Mouse (Mus musculus) embryonic facial prominence, embryonic 12.5 days (tissue): ENCODE measurements at regions not wholly inside any gene's neighbourhood (a gene's known extent, or its start where the extent isn't known, plus 50 kb on each side); places are given as distances from the start of the nearest gene placed in this dataset.

Source experiments
- ATAC-seq: fragments of 200-750 bp; cut with Nextera tagmentation; 2 replicates; pipeline ENCODE4 v1.8.0; 2017; ENCODE audit not compliant: insufficient number of reproducible peaks, insufficient read depth, low FRiP score, low TSS enrichment
- H3K27ac ChIP-seq: fragments of 300-500 bp; sonication (generic); 2 replicates; pipeline ENCODE4 v1.5.1; 2016; ENCODE audit warnings: mild to moderate bottlenecking
- H3K27me3 ChIP-seq: fragments of 300-500 bp; sonication (generic); 2 replicates; pipeline ENCODE4 v1.6.1; 2016; ENCODE audit warnings: mild to moderate bottlenecking, moderate library complexity
- H3K36me3 ChIP-seq: fragments of 300-500 bp; sonication (generic); 2 replicates; pipeline ENCODE4 v1.6.1; 2016; ENCODE audit warnings: mild to moderate bottlenecking
- H3K4me1 ChIP-seq: fragments of 300-500 bp; sonication (generic); 2 replicates; pipeline ENCODE4 v1.6.1; 2016
- H3K4me2 ChIP-seq: fragments of 300-500 bp; sonication (generic); replicated peaks from 2 replicates; pipeline ENCODE4 v1.6.1; 2016; ENCODE audit warnings: mild to moderate bottlenecking, moderate library complexity
- H3K4me3 ChIP-seq: fragments of 300-500 bp; sonication (generic); 2 replicates; pipeline ENCODE4 v1.5.1; 2016; ENCODE audit warnings: mild to moderate bottlenecking
- H3K9ac ChIP-seq: fragments of 300-500 bp; sonication (generic); 2 replicates; pipeline ENCODE4 v1.6.1; 2016; ENCODE audit warnings: mild to moderate bottlenecking, moderate library complexity
- H3K9me3 ChIP-seq: fragments of 300-500 bp; sonication (generic); 2 replicates; pipeline ENCODE4 v1.6.1; 2016; ENCODE audit warnings: mild to moderate bottlenecking, moderate library complexity
- WGBS: fragments of 180-500 bp; shearing (Covaris S2); methylation state at CpG from one replicate; pipeline ENCODE4 v1.1.7; 2016; 5-methylcytosine and 5-hydroxymethylcytosine counted together

DNA sequence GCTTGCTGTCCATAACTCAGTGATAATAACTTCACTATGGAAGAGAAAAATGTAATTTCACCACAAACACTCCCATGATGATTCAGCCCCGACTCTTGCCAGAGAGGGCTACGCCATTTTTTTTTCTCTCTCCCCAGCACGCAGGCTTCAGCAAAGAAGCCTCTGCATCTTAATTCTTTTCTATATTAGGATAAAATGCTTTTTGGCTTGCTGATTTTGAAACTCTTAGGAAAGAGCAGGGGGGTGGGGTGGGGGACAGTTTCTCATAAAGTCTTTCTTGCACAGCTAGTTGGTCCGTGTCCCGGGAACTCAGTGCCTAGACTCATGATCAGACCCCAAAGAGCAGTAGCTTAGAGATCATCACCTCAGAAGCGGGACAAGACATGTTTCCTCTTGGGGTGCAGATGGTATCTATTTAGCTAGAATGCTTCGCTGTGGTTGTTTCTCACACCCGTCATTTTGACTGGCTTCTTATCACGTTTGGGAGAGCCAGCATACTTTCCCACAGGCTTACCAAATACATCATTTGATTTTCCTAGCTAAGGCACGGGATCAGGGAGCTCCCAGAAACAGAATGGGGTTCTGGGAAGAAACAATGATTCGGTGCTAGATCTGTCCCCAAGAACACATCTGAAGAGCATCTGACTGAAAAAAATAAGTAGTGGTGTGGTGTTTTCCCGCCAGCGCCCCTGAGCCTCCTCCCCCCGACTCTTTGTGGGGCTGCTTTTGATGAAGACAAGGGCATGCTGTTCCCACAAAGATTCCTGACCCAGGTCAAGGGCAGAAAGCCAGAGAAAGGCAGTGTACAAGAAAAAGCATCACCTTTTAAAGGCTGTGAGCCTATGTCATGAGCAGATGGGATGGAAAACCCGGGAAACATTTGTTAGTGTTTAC lies 483.6 kb upstream of the Id4 start:
- Histone ChIP-seq H3K27me3 (no peaks in the 10 kb centered on the region), H3K9me3 (no peaks in the 10 kb centered on the region), H3K36me3 (no peaks in the 10 kb centered on the region), H3K4me3 (no peak overlapping the region), H3K27ac (no peak overlapping the region), H3K4me2 (no peak overlapping the region), H3K9ac (no peak overlapping the region), H3K4me1 (peaks cover 12% of the 10 kb centered on the region; the same call in 1 of the 2 replicates)
- WGBS = 54% methylated on average over 15 of the region's 15 CpGs
- ATAC-seq = no peak

DNA sequence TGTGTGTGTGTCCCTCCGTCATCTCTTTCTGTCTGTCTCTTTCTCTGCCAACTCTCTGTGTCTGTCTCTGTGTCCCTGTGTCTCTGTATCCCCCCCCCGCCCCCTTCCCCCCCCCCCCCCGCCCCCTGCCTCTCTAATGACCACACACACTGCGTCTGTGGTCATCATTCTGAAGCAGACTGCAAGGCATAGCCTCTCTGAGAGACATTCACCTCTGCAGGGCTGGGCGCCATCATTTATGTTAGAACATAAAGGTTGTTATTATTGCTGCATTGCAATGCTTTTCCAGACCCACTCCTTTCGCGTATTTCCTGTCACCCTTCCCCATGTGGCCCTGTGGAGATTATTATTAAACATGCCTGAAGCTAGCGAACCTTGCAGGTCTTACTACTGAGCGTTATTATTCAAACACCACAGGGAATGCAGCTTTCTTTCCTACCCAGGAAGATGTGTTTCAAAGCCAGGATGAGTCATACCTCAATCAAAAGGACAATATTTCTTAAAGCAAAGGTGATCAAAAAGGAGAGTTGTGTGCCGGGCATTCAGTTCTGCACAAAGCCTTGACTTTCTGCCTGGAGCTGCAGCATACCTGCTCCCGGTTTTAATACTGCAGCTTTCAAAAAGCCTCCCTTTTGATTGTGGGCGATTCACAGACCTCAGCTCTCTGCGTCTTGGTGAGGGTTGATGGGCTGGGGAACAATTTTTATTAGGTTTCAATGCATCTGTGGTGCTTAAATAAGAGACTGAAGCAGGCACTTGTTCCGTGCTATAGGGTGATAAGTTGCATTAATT lies 482.6 kb upstream of the Id4 start:
- H3K4me3 ChIP-seq = no peak overlapping the region
- no peaks in the 10 kb centered on the region for H3K27me3 ChIP-seq
- H3K36me3 ChIP-seq = no peaks in the 10 kb centered on the region
- no peak for ATAC-seq
- H3K4me2 ChIP-seq = no peak overlapping the region
- 61% methylated on average over 11 of the region's 14 CpGs for WGBS
- H3K27ac ChIP-seq = no peak overlapping the region
- H3K9ac ChIP-seq = no peak overlapping the region
- no peaks in the 10 kb centered on the region for H3K9me3 ChIP-seq
- H3K4me1 ChIP-seq = peaks cover 12% of the 10 kb centered on the region; the same call in 1 of the 2 replicates

DNA sequence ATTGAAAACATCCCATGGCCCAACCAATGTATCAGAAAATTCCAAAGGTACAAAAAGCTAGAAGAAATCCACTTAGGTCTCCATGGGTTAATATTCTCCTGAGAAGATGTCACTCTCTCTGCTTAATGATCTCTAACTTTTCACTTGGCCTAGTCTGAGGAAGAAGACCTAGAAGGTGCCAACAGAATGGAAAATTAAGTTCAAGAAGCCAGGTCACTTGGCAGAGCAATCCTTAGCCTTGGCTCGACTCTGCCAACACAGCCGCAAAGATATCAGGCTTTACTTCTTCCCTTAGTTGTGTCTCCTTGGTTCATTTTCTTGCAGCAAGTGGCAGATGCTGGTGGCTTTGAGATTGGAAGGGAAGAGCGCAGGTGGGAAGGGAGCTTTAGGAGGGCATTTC lies 476.6 kb upstream of the Id4 start:
- ATAC-seq = no peak
- no peak overlapping the region for H3K4me2 ChIP-seq
- no peaks in the 10 kb centered on the region for H3K27me3 ChIP-seq
- H3K4me1 ChIP-seq = no peaks in the 10 kb centered on the region
- no peak overlapping the region for H3K9ac ChIP-seq
- no peak overlapping the region for H3K4me3 ChIP-seq
- WGBS = 92% methylated on average over 3 of the region's 3 CpGs
- H3K9me3 ChIP-seq = no peaks in the 10 kb centered on the region
- no peaks in the 10 kb centered on the region for H3K36me3 ChIP-seq
- H3K27ac ChIP-seq = no peak overlapping the region

DNA sequence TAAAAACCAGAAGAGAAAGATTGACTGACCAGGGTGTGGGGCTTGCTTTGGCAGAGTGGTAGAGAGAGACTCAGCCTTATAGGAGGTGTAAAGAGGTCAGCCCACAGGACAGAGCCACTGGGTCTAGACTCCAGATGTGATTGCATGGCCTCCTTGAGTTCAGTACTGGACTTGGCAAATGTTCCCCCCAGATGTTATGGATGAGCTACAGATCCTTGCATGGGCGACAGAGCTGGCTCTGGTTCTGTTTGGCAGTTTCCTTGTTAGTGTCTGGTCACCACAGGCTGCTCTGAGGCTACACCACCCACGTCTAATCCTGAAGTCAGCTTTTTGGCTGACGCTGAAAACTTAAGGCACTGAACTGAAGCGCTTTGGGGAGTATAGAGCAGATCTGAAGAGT lies 463.2 kb upstream of the Id4 start:
- no peak for ATAC-seq
- H3K9ac ChIP-seq = no peak overlapping the region
- H3K4me2 ChIP-seq = no peak overlapping the region
- H3K27me3 ChIP-seq = no peaks in the 10 kb centered on the region
- H3K36me3 ChIP-seq = no peaks in the 10 kb centered on the region
- H3K4me3 ChIP-seq = no peak overlapping the region
- 75% methylated on average over 4 of the region's 4 CpGs for WGBS
- H3K4me1 ChIP-seq = no peaks in the 10 kb centered on the region
- no peaks in the 10 kb centered on the region for H3K9me3 ChIP-seq
- H3K27ac ChIP-seq = no peak overlapping the region

DNA sequence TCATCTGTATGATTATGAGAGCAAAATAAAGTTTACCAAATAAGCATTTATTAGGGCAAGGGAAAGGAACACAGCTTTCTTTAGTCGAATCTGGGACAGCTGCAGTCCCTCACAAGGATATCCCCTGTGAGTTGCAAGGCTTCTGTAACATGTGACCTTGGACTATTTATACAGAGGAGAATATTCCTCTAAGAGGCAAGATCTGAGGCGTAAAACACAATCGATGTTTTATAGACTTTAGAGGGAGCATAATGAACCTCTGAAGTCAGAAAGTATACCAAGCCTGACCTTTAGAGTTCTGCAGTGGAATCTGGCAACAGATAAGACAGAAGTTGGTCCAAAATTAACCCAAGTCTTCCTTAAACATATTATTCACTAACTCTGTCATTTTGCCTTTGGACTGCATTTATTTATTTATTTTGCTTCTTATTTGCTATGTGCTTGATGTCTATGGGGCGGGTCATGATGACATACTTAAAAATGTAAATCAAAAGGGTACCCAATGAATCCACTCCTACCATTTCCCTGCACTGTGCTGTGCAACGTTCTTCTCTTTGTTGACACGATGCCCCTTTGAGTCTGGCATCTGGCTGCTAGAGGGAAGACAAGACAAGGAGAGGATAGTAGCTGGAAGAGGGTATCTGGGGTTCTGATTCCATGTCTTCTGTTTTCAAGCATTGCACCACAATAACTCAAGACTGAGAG lies 449.2 kb upstream of the Id4 start:
- no peak overlapping the region for H3K4me2 ChIP-seq
- H3K4me1 ChIP-seq = no peaks in the 10 kb centered on the region
- H3K27me3 ChIP-seq = no peaks in the 10 kb centered on the region
- H3K36me3 ChIP-seq = no peaks in the 10 kb centered on the region
- no peak overlapping the region for H3K4me3 ChIP-seq
- H3K9ac ChIP-seq = no peak overlapping the region
- no peaks in the 10 kb centered on the region for H3K9me3 ChIP-seq
- ATAC-seq = no peak
- H3K27ac ChIP-seq = no peak overlapping the region
- 80% methylated on average over 6 of the region's 6 CpGs for WGBS

DNA sequence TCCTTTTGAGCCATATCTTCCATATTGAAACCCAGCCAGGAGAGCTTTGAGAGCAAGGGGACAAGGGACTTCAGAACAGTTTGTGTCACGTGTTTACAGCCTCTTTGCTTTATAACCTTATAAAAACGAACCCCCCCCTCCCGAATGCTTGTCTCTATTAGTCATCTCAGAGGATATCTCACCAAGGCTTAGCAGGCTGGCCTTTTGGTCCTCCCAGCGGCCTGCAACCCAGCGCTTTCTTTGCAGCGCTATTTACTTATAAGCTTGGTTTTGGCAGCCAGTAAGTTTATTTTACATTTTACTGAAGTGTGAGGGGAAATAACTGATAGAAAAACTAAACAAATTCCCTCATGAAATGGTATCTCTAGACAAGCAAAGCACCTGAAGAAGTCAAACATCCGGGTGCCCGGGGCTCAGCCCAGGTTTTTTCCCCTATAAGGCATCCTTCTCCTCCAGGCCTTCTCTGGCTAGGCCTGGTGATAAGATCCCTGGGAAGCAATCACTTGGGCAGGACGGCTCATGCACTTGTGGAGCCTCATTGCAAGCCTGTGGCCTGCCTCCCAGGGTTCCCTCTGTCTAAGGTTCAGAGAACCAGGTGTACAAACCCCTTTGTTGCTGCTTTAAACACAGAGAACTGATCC lies 442.0 kb upstream of the Id4 start:
- no peak overlapping the region for H3K27ac ChIP-seq
- H3K9ac ChIP-seq = no peak overlapping the region
- no peaks in the 10 kb centered on the region for H3K36me3 ChIP-seq
- H3K4me1 ChIP-seq = no peaks in the 10 kb centered on the region
- no peaks in the 10 kb centered on the region for H3K27me3 ChIP-seq
- no peaks in the 10 kb centered on the region for H3K9me3 ChIP-seq
- no peak overlapping the region for H3K4me2 ChIP-seq
- ATAC-seq = no peak
- WGBS = 77% methylated on average over 9 of the region's 9 CpGs
- H3K4me3 ChIP-seq = no peak overlapping the region

DNA sequence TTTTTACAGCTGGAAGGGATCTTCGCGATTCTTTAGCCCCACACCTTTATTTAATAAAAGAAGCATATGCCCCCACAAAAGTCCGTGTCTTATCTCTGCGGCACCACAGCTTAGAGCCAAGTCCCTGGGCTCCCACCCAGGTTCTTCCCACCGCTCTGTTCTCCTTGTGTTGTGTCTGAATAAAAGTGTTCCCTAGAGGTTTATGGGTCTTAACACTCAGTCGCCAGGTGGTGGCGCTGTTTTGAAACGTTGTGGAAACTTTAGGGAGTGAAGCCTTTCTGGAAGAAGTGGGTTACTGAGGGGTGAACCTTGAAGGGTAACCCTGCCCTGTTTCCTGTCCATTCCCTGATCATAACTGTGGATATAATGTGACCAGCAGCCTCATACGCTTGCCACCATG lies 424.5 kb upstream of the Id4 start:
- no peak overlapping the region for H3K9ac ChIP-seq
- H3K36me3 ChIP-seq = no peaks in the 10 kb centered on the region
- no peak for ATAC-seq
- H3K9me3 ChIP-seq = no peaks in the 10 kb centered on the region
- H3K4me2 ChIP-seq = no peak overlapping the region
- H3K4me1 ChIP-seq = no peaks in the 10 kb centered on the region
- H3K27ac ChIP-seq = no peak overlapping the region
- WGBS = 32% methylated on average over 9 of the region's 9 CpGs
- no peak overlapping the region for H3K4me3 ChIP-seq
- H3K27me3 ChIP-seq = no peaks in the 10 kb centered on the region

DNA sequence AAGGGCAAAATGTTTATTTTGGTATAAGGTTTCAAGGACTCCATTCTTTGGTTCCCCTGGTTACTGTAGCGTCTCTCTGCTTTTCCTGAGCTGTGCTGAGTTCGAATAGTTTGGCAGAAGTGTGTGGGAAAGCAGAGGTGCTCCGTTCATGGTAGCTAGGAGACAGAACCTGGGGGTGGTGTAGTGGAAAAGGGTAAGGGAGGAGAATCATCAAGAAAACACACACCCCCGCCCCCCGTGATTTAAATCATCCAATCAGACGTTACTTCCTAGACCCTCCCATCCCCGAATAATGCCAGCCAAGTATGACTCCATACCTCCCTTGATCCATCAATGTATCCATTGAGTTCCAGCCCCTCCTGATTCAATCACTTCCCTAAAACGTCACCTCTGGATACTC lies 418.6 kb upstream of the Id4 start:
- H3K4me1 ChIP-seq = 0 out of 2 replicates have a peak, but pooled peaks cover 7% of the 10 kb centered on the region
- no peaks in the 10 kb centered on the region for H3K9me3 ChIP-seq
- no peak for ATAC-seq
- H3K36me3 ChIP-seq = no peaks in the 10 kb centered on the region
- H3K4me3 ChIP-seq = no peak overlapping the region
- H3K4me2 ChIP-seq = no peak overlapping the region
- no peak overlapping the region for H3K9ac ChIP-seq
- no peak overlapping the region for H3K27ac ChIP-seq
- WGBS = 84% methylated on average over 8 of the region's 8 CpGs
- H3K27me3 ChIP-seq = no peaks in the 10 kb centered on the region

DNA sequence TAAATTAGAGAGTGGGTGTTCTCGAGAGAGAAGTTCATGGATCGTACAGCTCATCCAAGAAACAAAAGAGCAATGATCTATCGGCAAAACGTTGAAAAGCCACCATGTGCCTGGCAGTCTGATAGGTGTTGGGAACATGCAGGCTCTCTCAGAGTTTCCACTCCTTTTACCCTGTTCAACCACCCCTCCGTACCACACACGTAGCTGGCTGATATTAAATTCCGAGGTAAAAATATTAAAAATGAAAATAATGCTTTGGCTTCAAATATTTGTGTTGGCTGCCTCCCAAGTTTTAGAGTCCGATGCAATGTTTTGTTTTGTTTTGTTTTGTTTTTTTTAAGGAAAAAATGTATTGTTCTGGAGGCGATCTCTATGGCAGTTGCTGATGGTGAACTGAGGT lies 418.0 kb upstream of the Id4 start:
- Histone ChIP-seq H3K36me3 (no peaks in the 10 kb centered on the region), H3K4me3 (no peak overlapping the region), H3K4me2 (no peak overlapping the region), H3K27me3 (no peaks in the 10 kb centered on the region), H3K9me3 (no peaks in the 10 kb centered on the region), H3K27ac (0 out of 2 replicates have a peak overlapping the region, but pooled peaks have one; percentile 13), H3K4me1 (0 out of 2 replicates have a peak, but pooled peaks cover 7% of the 10 kb centered on the region), H3K9ac (no peak overlapping the region)
- WGBS = 77% methylated on average over 9 of the region's 9 CpGs
- ATAC-seq = no peak

DNA sequence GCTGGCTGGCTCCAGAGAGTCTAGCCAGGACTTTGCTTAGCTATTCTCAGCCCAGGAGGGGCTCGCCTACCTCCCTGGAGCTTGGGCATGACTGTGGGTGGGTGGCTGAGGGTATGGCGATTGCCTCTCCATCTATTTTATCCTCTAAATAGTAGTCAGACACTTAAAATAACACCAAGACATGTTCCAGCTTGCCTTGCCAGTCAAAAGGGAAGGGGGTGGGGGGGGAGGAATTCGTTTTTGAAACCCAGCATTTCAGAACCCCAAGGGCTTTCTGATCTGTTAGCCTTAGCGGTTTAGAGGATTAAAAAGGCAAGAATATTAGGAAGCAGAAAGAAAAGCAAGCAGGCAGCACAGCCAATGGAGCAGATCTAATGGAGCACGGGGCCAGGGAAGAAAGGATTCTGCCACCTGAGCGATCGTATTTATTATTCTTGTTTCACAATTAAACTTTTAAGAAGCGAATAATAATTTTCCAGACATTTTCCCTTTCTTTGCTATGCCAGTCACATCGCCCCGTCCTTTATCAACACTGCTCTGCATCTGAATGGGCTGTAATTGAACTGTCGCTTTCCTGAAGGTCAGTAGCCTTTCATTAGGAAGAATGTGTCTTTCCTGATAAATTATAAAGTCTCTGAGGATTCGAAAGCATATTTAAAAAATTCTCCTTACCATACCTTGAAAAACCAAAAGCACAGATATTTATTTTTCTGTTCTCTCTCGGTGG lies 417.3 kb upstream of the Id4 start:
- Histone ChIP-seq H3K36me3 (no peaks in the 10 kb centered on the region), H3K9ac (no peak overlapping the region), H3K9me3 (no peaks in the 10 kb centered on the region), H3K27me3 (no peaks in the 10 kb centered on the region), H3K4me3 (no peak overlapping the region), H3K4me2 (no peak overlapping the region), H3K27ac (0 out of 2 replicates have a peak overlapping the region, but pooled peaks have one; percentile 13), H3K4me1 (0 out of 2 replicates have a peak, but pooled peaks cover 7% of the 10 kb centered on the region)
- ATAC-seq = no peak
- 42% methylated on average over 13 of the region's 13 CpGs for WGBS

DNA sequence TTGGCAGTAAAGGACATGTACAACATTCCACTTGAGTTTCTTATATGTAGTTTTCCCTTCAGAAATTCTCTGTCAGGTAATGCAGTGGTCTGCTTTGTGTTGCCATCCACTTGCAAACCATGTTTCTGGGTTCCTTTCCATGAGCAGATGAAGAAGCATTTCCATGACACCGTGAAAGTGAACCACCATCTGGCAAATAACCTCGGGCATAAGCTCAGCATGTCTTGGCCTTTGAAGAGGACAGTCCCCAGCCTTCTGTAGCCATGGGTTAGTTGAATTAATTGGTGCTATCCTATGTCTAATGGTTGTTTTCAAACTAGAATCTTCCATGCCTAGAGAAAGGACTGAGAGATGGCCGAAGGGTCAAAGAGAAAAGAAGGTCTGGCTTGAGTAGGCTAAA lies 414.3 kb upstream of the Id4 start:
- no peak overlapping the region for H3K27ac ChIP-seq
- H3K9ac ChIP-seq = no peak overlapping the region
- 84% methylated on average over 3 of the region's 3 CpGs for WGBS

More for the DNA sequence above, 414.3 kb upstream of the Id4 start:
- Histone ChIP-seq H3K4me1 (0 out of 2 replicates have a peak, but pooled peaks cover 7% of the 10 kb centered on the region), H3K36me3 (no peaks in the 10 kb centered on the region), H3K9me3 (no peaks in the 10 kb centered on the region), H3K4me3 (no peak overlapping the region), H3K27me3 (no peaks in the 10 kb centered on the region), H3K4me2 (no peak overlapping the region)
- no peak for ATAC-seq
